Mouse (Mus musculus) heart, embryonic 10.5 days (tissue): Measurements from ENCODE around the gene Olfr1532-ps1. TPM values are rescaled to one million over a fixed set of nuclear protein-coding genes. Genes with fewer than 3 reads are reported as not detected.
"Not testable (repeated sequence)": the region's sequence is repeated elsewhere in the genome, so short reads cannot be mapped to it uniquely, and the experiment has no call there.

Experiments
- DNase-seq: peaks from one replicate; pipeline ENCODE4 v3.0.0-alpha.2; 2017; ENCODE audit warnings: low spot score
- H3K27ac ChIP-seq: fragments of 300-500 bp; sonication (generic); 2 replicates; pipeline ENCODE4 v1.5.1; 2016; ENCODE audit warnings: mild to moderate bottlenecking
- H3K27me3 ChIP-seq: fragments of 300-500 bp; sonication (generic); 2 replicates; pipeline ENCODE4 v1.6.1; 2016; ENCODE audit warnings: mild to moderate bottlenecking; ENCODE audit not compliant: poor library complexity, insufficient read depth, severe bottlenecking
- H3K36me3 ChIP-seq: fragments of 300-500 bp; sonication (generic); 2 replicates; pipeline ENCODE4 v1.6.1; 2016; ENCODE audit warnings: mild to moderate bottlenecking, moderate library complexity
- H3K4me1 ChIP-seq: fragments of 300-500 bp; sonication (generic); 2 replicates; pipeline ENCODE4 v1.6.1; 2016; ENCODE audit warnings: mild to moderate bottlenecking
- H3K4me3 ChIP-seq: fragments of 300-500 bp; sonication (generic); 2 replicates; pipeline ENCODE4 v1.5.1; 2016; ENCODE audit warnings: mild to moderate bottlenecking, moderate library complexity
- H3K9me3 ChIP-seq: fragments of 300-500 bp; sonication (generic); 2 replicates; pipeline ENCODE4 v1.6.1; 2016; ENCODE audit warnings: mild to moderate bottlenecking, moderate library complexity
- WGBS: fragments of 180-500 bp; shearing (Covaris S2); methylation state at CpG from one replicate; pipeline ENCODE4 v1.1.7; 2016; 5-methylcytosine and 5-hydroxymethylcytosine counted together
- polyA plus RNA-seq: library from polyadenylated mRNA; unstranded; fragments of >200 nt; fragmentation: Nextera tagmentation; extraction: Ambion mirVana; gene quantifications from 2 replicates; pipeline ENCODE4 v1.2.1, GENCODE M21; 2016

Gene Olfr1532-ps1
- polyA plus RNA-seq = not detected in 2 replicates

DNA sequence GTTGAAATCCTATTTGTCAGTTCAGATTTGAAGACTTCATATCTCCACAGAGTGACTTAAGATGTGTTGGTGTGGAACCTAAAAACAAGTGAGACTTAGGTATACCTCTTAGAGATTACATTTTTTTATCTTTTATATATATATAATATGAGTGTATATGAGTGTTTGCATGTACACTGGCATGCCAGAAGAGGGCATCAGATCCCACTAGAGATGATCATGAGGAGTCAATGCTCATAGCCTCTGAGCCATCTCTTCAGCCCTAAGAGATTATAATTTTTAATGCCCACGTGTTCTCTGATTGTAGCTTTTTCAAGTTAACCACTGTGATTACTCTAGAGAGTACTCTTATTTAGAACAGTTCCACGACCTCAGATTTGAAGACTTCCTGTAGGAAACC, at the start of gene Olfr1532-ps1:
TSS of gene Olfr1532-ps1 (plus strand) at position 326 of the 400 bp plus-strand sequence.
- Histone ChIP-seq H3K36me3 (no peaks in the 10 kb centered on the region), H3K27me3 (no peaks in the 10 kb centered on the region), H3K4me1 (no peaks in the 10 kb centered on the region), H3K4me3 (no peak within 1 kb of the TSS), H3K9me3 (no peaks in the 10 kb centered on the region), H3K27ac (no peak within 1 kb of the TSS)
- 56% methylated on average over 2 of the region's 2 CpGs for WGBS
- no peak for DNase-seq

DNA sequence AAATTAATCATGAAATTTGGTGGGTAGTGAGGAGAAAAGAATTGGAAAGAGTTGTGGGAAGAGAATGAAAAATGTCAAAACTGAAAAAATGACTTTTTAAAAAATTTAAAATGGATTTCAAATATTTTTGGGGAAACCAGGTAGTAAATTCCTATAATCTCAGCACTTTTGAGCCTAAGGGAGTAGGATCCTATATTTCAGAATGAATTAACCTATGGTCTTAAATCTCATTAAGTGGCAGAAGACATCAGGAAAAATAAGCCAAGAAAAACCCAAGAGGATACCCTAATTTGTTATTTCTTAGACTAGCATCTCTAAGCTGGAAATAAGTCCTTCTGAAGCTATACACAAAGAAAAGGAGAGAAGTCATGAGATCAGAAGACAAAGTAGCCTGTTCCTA, 44.9 kb upstream of the Olfr1532-ps1 start, which contains the start of gene Olfr704:
TSS of gene Olfr704 (plus strand) at position 301 of the 400 bp plus-strand sequence.
- no peaks in the 10 kb centered on the region for H3K9me3 ChIP-seq
- H3K27ac ChIP-seq = no peak within 1 kb of the TSS
- no peaks in the 10 kb centered on the region for H3K27me3 ChIP-seq
- H3K4me1 ChIP-seq = no peaks in the 10 kb centered on the region
- H3K36me3 ChIP-seq = no peaks in the 10 kb centered on the region
- no peak for DNase-seq
- H3K4me3 ChIP-seq = no peak within 1 kb of the TSS

DNA sequence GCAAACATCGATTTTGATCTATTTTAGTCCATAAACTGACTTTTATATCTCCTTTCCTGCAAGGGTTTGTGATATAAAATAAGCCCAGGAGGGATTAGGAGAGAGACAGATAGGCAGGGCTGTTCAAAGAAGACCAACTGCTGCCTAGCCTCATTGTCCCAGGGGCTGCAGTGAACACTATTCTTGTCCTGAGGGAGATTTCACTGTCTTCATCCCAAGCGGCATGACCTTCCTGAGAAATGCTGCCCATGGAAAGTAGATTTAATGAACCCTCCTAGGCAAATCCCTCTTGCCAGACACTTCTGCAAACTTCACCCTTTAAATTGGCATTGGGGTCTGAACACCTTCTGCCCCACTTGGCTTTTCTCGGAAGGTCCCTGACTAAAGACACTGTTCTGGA, 31.0 kb upstream of the Olfr1532-ps1 start, which contains the start of gene Olfr705:
TSS of gene Olfr705 (minus strand) at position 101 of the 400 bp plus-strand sequence.
- 75% methylated on average over 3 of the region's 3 CpGs for WGBS
- Histone ChIP-seq H3K36me3 (no peaks in the 10 kb centered on the region), H3K27me3 (no peaks in the 10 kb centered on the region), H3K27ac (no peak within 1 kb of the TSS), H3K4me3 (no peak within 1 kb of the TSS), H3K4me1 (no peaks in the 10 kb centered on the region), H3K9me3 (no peaks in the 10 kb centered on the region)
- no peak for DNase-seq

DNA sequence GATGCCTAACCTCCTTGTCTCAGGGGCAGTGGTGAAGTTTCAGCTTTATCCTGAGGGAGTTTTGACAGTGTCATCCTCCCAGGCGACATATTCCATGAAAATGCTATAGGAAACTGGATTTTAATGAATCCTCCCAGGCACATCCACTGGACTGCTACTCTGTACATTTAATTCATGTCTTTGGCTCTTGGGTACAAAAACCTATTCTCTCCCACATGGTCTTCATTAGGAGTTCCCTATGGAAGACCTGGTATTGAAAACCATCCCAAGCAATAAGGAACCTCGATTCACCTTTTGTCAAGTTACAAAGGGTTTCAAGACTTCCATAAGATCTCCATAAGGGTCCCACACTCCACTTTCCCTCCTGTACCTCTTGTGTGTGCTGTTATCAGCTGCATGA, 19.7 kb upstream of the Olfr1532-ps1 start, which contains the start of gene Olfr706:
TSS of gene Olfr706 (minus strand) at position 101 of the 400 bp plus-strand sequence.
- Histone ChIP-seq H3K9me3 (0 out of 2 replicates have a peak, but pooled peaks cover 3% of the 10 kb centered on the region), H3K4me1 (no peaks in the 10 kb centered on the region), H3K27me3 (no peaks in the 10 kb centered on the region), H3K36me3 (no peaks in the 10 kb centered on the region), H3K4me3 (no peak within 1 kb of the TSS), H3K27ac (no peak within 1 kb of the TSS)
- 81% methylated on average over 2 of the region's 2 CpGs for WGBS
- no peak for DNase-seq

DNA sequence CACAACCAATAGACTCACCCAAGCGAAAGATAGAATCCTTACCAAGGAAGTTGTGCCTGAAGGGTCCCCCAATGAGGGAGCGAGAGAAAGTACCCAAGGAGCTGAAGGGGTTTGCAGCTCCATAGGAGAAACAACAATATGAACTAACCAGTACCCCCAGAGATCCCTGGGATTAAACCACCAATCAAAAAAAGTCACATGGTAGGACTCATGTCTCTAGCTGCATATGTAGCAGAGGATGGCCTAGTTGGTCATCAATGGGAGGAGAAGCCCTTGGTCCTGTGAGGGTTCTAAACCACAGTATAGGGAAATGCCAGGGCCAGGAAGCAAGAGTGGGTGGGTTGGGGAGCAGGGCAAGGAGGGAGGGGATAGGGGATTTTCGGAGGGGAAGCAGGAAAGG, 6.7 kb upstream of the Olfr1532-ps1 start, which contains the start of gene Olfr707:
TSS of gene Olfr707 (minus strand) at position 101 of the 400 bp plus-strand sequence.
- not testable (repeated sequence) for H3K9me3 ChIP-seq, H3K4me3 ChIP-seq, DNase-seq, H3K27me3 ChIP-seq, H3K4me1 ChIP-seq, H3K27ac ChIP-seq, H3K36me3 ChIP-seq
- WGBS = 83% methylated on average over 3 of the region's 3 CpGs

DNA sequence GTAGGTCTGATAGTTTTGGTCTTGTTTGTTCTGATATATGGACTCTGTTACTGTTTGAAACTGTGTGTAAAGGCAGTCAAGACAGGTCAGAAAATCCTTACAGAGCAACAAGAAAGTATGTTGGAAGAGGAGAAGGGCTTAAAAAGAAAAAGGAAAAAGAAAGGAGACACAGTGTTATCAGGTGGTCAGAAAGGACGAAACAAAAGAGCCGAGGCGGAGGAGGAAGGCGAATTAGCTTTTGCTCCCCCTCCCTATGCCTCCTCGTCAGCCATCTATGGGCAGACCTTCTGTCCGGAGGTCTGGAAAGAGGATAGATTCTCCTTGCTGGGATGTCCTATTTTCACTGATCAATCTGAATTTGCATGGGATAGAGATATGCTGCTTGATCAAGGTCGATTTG, 13.2 kb downstream of the Olfr1532-ps1 start:
- H3K27me3 ChIP-seq, H3K36me3 ChIP-seq, H3K9me3 ChIP-seq, H3K4me3 ChIP-seq, H3K27ac ChIP-seq, H3K4me1 ChIP-seq, DNase-seq: not testable (repeated sequence)
- WGBS = 79% methylated on average over 7 of the region's 7 CpGs

DNA sequence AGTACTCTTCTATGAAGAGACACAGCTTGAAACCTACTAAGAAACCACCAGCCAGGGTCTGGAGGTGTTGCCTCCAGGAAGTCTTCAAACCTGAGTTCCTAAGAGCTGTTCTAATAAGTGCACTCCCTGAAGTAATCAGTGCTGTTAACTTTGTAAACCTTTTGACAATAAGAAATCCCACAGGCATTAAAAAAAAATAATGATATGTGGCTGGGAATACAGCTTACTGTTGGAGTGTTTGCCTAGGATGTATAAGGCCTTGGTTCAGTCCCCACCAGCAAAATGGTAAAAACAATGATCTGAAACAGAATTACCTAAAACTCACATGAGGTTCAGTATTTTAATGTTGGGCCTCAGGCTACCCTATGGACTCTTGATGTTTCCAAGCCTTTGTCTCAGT, 24.3 kb downstream of the Olfr1532-ps1 start, which contains the start of gene Olfr709-ps1:
TSS of gene Olfr709-ps1 (minus strand) at position 101 of the 400 bp plus-strand sequence.
- H3K27me3 ChIP-seq = no peaks in the 10 kb centered on the region
- H3K4me3 ChIP-seq = no peak within 1 kb of the TSS
- DNase-seq = no peak
- no peaks in the 10 kb centered on the region for H3K36me3 ChIP-seq
- H3K4me1 ChIP-seq = no peaks in the 10 kb centered on the region
- H3K9me3 ChIP-seq = no peaks in the 10 kb centered on the region
- no peak within 1 kb of the TSS for H3K27ac ChIP-seq

DNA sequence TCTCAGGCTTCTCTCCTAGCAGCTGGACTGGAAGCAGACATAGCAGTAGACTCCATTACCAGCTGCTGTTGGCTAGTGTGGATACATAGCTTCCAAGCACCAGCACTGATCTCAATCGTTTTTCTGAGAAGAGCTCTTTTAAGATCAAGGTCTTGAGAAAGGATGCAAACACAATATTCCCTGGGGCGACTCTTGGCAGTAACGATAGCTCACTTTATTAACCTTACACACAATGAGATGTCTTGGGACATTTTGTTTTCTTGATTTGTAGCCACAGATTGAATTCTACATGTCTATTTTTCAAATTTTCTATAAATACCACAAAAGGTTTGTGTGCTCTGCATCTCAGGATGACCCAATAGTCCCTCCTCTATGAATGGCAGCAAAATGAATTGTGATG, 40.4 kb downstream of the Olfr1532-ps1 start, which contains the start of gene Olfr710:
TSS of gene Olfr710 (minus strand) at position 101 of the 400 bp plus-strand sequence.
- no peak within 1 kb of the TSS for H3K4me3 ChIP-seq
- H3K9me3 ChIP-seq = no peaks in the 10 kb centered on the region
- H3K36me3 ChIP-seq = no peaks in the 10 kb centered on the region
- no peaks in the 10 kb centered on the region for H3K27me3 ChIP-seq
- no peak for DNase-seq
- H3K4me1 ChIP-seq = no peaks in the 10 kb centered on the region
- H3K27ac ChIP-seq = no peak within 1 kb of the TSS
- WGBS = 84% methylated on average over 3 of the region's 3 CpGs

DNA sequence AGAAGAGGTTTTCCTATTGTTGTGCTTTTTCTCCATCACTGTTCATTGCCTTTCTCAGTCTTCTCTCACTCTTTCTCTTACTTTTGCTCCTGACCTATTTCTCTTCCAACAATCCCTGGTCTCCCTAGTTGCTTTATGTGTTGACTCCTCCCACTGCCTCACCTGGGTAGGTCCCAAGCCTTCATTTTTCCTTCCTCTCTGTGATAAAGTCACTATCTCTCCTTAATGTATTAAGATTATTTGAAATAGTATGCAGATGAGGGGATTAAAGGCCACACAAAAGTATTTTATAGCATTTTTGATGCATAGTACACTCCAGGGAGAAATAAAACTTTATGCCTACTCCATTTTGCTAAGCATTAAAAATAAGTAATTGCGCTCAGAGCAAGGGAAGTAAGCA, 56.0 kb downstream of the Olfr1532-ps1 start, which contains the start of gene Olfr6:
TSS of gene Olfr6 (minus strand) at position 101 of the 400 bp plus-strand sequence.
- Histone ChIP-seq H3K4me3 (no peak within 1 kb of the TSS), H3K36me3 (no peaks in the 10 kb centered on the region), H3K27ac (no peak within 1 kb of the TSS), H3K4me1 (no peaks in the 10 kb centered on the region), H3K27me3 (no peaks in the 10 kb centered on the region), H3K9me3 (no peaks in the 10 kb centered on the region)
- 86% methylated on average over 1 of the region's 1 CpGs for WGBS
- DNase-seq = no peak

Other genes starting within 250 kb of the Olfr1532-ps1 start
- gene Olfr693, start 227.4 kb upstream of the Olfr1532-ps1 start, polyA plus RNA-seq = not detected in 2 replicates
- gene Olfr694, start 216.2 kb upstream of the Olfr1532-ps1 start, polyA plus RNA-seq = not detected in 2 replicates
- not detected in 2 replicates for gene Olfr695, start 191.6 kb upstream of the Olfr1532-ps1 start, polyA plus RNA-seq
- not detected in 2 replicates for gene Olfr697, start 165.6 kb upstream of the Olfr1532-ps1 start, polyA plus RNA-seq
- not detected in 2 replicates for gene Olfr698, start 152.6 kb upstream of the Olfr1532-ps1 start, polyA plus RNA-seq
- not detected in 2 replicates for gene Olfr699, start 114.8 kb upstream of the Olfr1532-ps1 start, polyA plus RNA-seq
- not detected in 2 replicates for gene Olfr700, start 99.2 kb upstream of the Olfr1532-ps1 start, polyA plus RNA-seq
- not detected in 2 replicates for gene Olfr701, start 93.9 kb upstream of the Olfr1532-ps1 start, polyA plus RNA-seq
- gene Olfr702, start 74.1 kb upstream of the Olfr1532-ps1 start, polyA plus RNA-seq = not detected in 2 replicates
- not detected in 2 replicates for gene Olfr703, start 64.6 kb upstream of the Olfr1532-ps1 start, polyA plus RNA-seq
- not detected in 2 replicates for gene Olfr704, start 44.8 kb upstream of the Olfr1532-ps1 start, polyA plus RNA-seq
- gene Olfr705, start 31.1 kb upstream of the Olfr1532-ps1 start, polyA plus RNA-seq = not detected in 2 replicates
- not detected in 2 replicates for gene Olfr706, start 19.8 kb upstream of the Olfr1532-ps1 start, polyA plus RNA-seq
- gene Olfr707, start 6.8 kb upstream of the Olfr1532-ps1 start, polyA plus RNA-seq = not detected in 2 replicates
- gene Olfr709-ps1, start 24.2 kb downstream of the Olfr1532-ps1 start, polyA plus RNA-seq = not detected in 2 replicates
- gene Olfr710, start 40.3 kb downstream of the Olfr1532-ps1 start, polyA plus RNA-seq = not detected in 2 replicates
- not detected in 2 replicates for gene Olfr6, start 55.9 kb downstream of the Olfr1532-ps1 start, polyA plus RNA-seq
- not detected in 2 replicates for gene Olfr711, start 67.5 kb downstream of the Olfr1532-ps1 start, polyA plus RNA-seq
- not detected in 2 replicates for gene Olfr2, start 98.1 kb downstream of the Olfr1532-ps1 start, polyA plus RNA-seq
- gene Olfr713, start 123.2 kb downstream of the Olfr1532-ps1 start, polyA plus RNA-seq = not detected in 2 replicates
- not detected in 2 replicates for gene Olfr714, start 163.0 kb downstream of the Olfr1532-ps1 start, polyA plus RNA-seq
- not detected in 2 replicates for gene Olfr17, start 185.2 kb downstream of the Olfr1532-ps1 start, polyA plus RNA-seq
- not detected in 2 replicates for gene Olfr715b, start 202.4 kb downstream of the Olfr1532-ps1 start, polyA plus RNA-seq
- gene Olfr715, start 223.1 kb downstream of the Olfr1532-ps1 start, polyA plus RNA-seq = not detected in 2 replicates
- not detected in 2 replicates for gene Olfr716, start 230.3 kb downstream of the Olfr1532-ps1 start, polyA plus RNA-seq